Comparison of ENCODE assay signal across 21 mouse cellular contexts in genomic region chr3:131116116-131116515, GRCm38 (mm10). TPM values are rescaled to one million over a fixed set of nuclear protein-coding genes. Genes with fewer than 3 reads are reported as not detected.
DNase-seq lines count a peak whose midpoint lies in the region; ATAC-seq lines count a peak whose summit lies in the region.
"Had no signal": no experiment of that assay in that cellular context is flagged by ENCODE, and none has a peak within 500 bp of the region (broad histone marks: within the 10 kb centered on the region; RNA-seq: fewer than 3 reads in every experiment).

No protein-coding gene starts in this region.

- no peak for ATAC-seq in heart, embryonic 16.5 days (replicated peaks; ENCODE audit: extremely low read depth, insufficient read depth, low FRiP score)
- ATAC-seq in midbrain, embryonic 14.5 days (ENCODE audit: low FRiP score, low TSS enrichment) = no peak
- no peak for ATAC-seq in liver, embryonic 12.5 days
- ATAC-seq: forebrain, embryonic 15.5 days; inflammation-experienced regulatory T-cells, adult 6 months had no signal

- H3K36me3 ChIP-seq in heart, embryonic 16.5 days (ENCODE audit: control insufficient read depth, insufficient read depth) = no peaks in the 10 kb centered on the region
- H3K36me3 ChIP-seq in midbrain, embryonic 14.5 days (ENCODE audit: control insufficient read depth, insufficient read depth, low read length) = peaks cover 11% of the 10 kb centered on the region; the same call in 1 of the 2 replicates
- no peaks in the 10 kb centered on the region for H3K36me3 ChIP-seq in liver, embryonic 12.5 days
- H3K36me3 ChIP-seq: forebrain, embryonic 15.5 days; G1E; hindbrain, embryonic 12.5 days had no signal

- intact Hi-C loops in heart, postnatal 25 days (cut with DNase I) = no loop called here

- H3K4me2 ChIP-seq in heart, embryonic 16.5 days (ENCODE audit: low read depth, low read length) = no peak overlapping the region; the same call in 1 of the 2 replicates
- H3K4me2 ChIP-seq in midbrain, embryonic 14.5 days (ENCODE audit: low read length) = peak overlapping the region; percentile 65
- H3K4me2 ChIP-seq in liver, embryonic 12.5 days = no peak overlapping the region
- H3K4me2 ChIP-seq: forebrain, embryonic 15.5 days; hindbrain, embryonic 12.5 days had no signal

- H3K4me1 ChIP-seq in heart, embryonic 16.5 days (ENCODE audit: control insufficient read depth, insufficient read depth, low read length) = peaks cover 14% of the 10 kb centered on the region
- H3K4me1 ChIP-seq in midbrain, embryonic 14.5 days (ENCODE audit: control insufficient read depth, insufficient read depth, low read length) = peaks cover 13% of the 10 kb centered on the region; the same call in 1 of the 2 replicates
- H3K4me1 ChIP-seq in liver, embryonic 12.5 days = peaks cover 16% of the 10 kb centered on the region

- 86% methylated on average over 13 of the region's 13 CpGs for WGBS in heart, embryonic 16.5 days
- 91% methylated on average over 13 of the region's 13 CpGs for WGBS in midbrain, embryonic 14.5 days
- 72% methylated on average over 13 of the region's 13 CpGs for WGBS in liver, embryonic 12.5 days (ENCODE audit: insufficient replicate concordance)

- H3K9me3 ChIP-seq in heart, embryonic 16.5 days (replicated peaks; ENCODE audit: control insufficient read depth, low read length) = no peaks in the 10 kb centered on the region
- no peaks in the 10 kb centered on the region for H3K9me3 ChIP-seq in midbrain, embryonic 14.5 days (ENCODE audit: control insufficient read depth, low read length)
- H3K9me3 ChIP-seq in liver, embryonic 12.5 days (replicated peaks) = no peaks in the 10 kb centered on the region
- H3K9me3 ChIP-seq: forebrain, embryonic 15.5 days; hindbrain, embryonic 12.5 days had no signal

- no peak overlapping the region for H3K27ac ChIP-seq in heart, embryonic 16.5 days (ENCODE audit: low read length)
- H3K27ac ChIP-seq in midbrain, embryonic 14.5 days (replicated peaks; ENCODE audit: low read depth, low read length) = no peak overlapping the region
- H3K27ac ChIP-seq in liver, embryonic 12.5 days = no peak overlapping the region
- H3K27ac ChIP-seq: forebrain, embryonic 15.5 days; hindbrain, embryonic 12.5 days had no signal

- no peak for DNase-seq in heart, postnatal 25 days (ENCODE audit: low spot score)
- DNase-seq in thymus, postnatal 25 days = peak; percentile 26
- no peak for DNase-seq in thymus, postnatal 10 days (ENCODE audit: low spot score in 2 of 2)
- no peak for DNase-seq in midbrain, embryonic 14.5 days
- no peak for DNase-seq in left cerebral cortex, adult 8-10 months (ENCODE audit: low spot score in 2 of 2)
- DNase-seq: adrenal gland, postnatal 25 days; B cell, adult 2 months; cerebellum, adult 11-12 months; cerebellum, postnatal 36 days; gastrocnemius, postnatal 14 days; kidney, adult 8-10 months; kidney, postnatal 14 days; lung, adult 18-20 months; right cerebral cortex, postnatal 25 days had no signal

- no peak overlapping the region for H3K9ac ChIP-seq in heart, embryonic 16.5 days (ENCODE audit: low read length)
- H3K9ac ChIP-seq in midbrain, embryonic 14.5 days (replicated peaks; ENCODE audit: low read length) = no peak overlapping the region
- no peak overlapping the region for H3K9ac ChIP-seq in liver, embryonic 12.5 days
- H3K9ac ChIP-seq: forebrain, embryonic 15.5 days; hindbrain, embryonic 12.5 days had no signal

- H3K27me3 ChIP-seq in heart, embryonic 16.5 days (ENCODE audit: control insufficient read depth, insufficient read depth, low read length) = peaks cover 21% of the 10 kb centered on the region
- H3K27me3 ChIP-seq in midbrain, embryonic 14.5 days (ENCODE audit: control insufficient read depth, insufficient read depth, low read length) = peaks cover 3% of the 10 kb centered on the region; the same call in 1 of the 2 replicates
- peaks cover 50% of the 10 kb centered on the region for H3K27me3 ChIP-seq in liver, embryonic 12.5 days (replicated peaks)

- H3K4me3 ChIP-seq in heart, embryonic 16.5 days (ENCODE audit: low read length) = peak overlapping the region; percentile 14; the same call in 1 of the 2 replicates
- peak overlapping the region; percentile 13; the same call in 1 of the 2 replicates for H3K4me3 ChIP-seq in midbrain, embryonic 14.5 days (replicated peaks; ENCODE audit: low read depth, low read length)
- H3K4me3 ChIP-seq in liver, embryonic 12.5 days = no peak overlapping the region
- H3K4me3 ChIP-seq: forebrain, embryonic 15.5 days; hindbrain, embryonic 12.5 days; megakaryocyte, embryonic 14.5 days had no signal

RNA-seq across cellular contexts. Expression of gene Lef1, which starts 5.8 kb away (rescaled TPM):
- 14.8 and 38.4 TPM in 2 replicates for polyA plus RNA-seq in heart, embryonic 16.5 days (2015; fragmentation: Nextera tagmentation; extraction: Ambion mirVana)
- under 1 TPM; 0.29 to 0.45 TPM for total RNA-seq in heart, postnatal 25 days (2021)
- 75.4 and 93.8 TPM in 2 replicates for polyA plus RNA-seq in midbrain, embryonic 14.5 days (2014; fragmentation: Nextera tagmentation; extraction: Ambion mirVana)
- 1 to 10 TPM; 7.4 to 7.6 (median 7.4) TPM for total RNA-seq in left cerebral cortex, adult 8-10 months (2022)
- polyA plus RNA-seq in liver, embryonic 12.5 days (2016; fragmentation: Nextera tagmentation; extraction: Ambion mirVana) = 0.35 and 0.60 TPM in 2 replicates
- polyA plus RNA-seq: G1E had no signal
